Mouse (Mus musculus) E14TG2a.4 (cell line): ENCODE results near the gene Apof.
A peak's percentile ranks its signal among the peaks of the same experiment; 100 is the strongest.
"Not testable (repeated sequence)": the region's sequence is repeated elsewhere in the genome, so short reads cannot be mapped to it uniquely, and the experiment has no call there.

Experiments used
- H3K27me3 ChIP-seq: 2 replicates; pipeline ENCODE4 v1.6.1; 2014; ENCODE audit warnings: low read length, control low read depth; ENCODE audit not compliant: insufficient read depth
- H3K36me3 ChIP-seq: 2 replicates; pipeline ENCODE4 v1.6.1; 2014; ENCODE audit warnings: low read length, control low read depth; ENCODE audit not compliant: insufficient read depth
- H3K4me1 ChIP-seq: replicated peaks from 2 replicates; pipeline ENCODE4 v1.6.1; 2014; ENCODE audit warnings: low read depth, low read length, control low read depth
- H3K4me3 ChIP-seq: replicated peaks from 2 replicates; pipeline ENCODE4 v1.5.1; 2014; ENCODE audit warnings: mild to moderate bottlenecking, low read length
- H3K9me3 ChIP-seq: 2 replicates; pipeline ENCODE4 v1.6.1; 2014; ENCODE audit warnings: low read length, control low read depth
- CTCF ChIP-seq: conservative IDR thresholded peaks from 2 replicates; pipeline ENCODE4 v1.5.1; 2014; ENCODE audit warnings: low read length
- NANOG ChIP-seq: IDR thresholded peaks from 2 replicates; pipeline ENCODE4 v1.6.1; 2014; ENCODE audit warnings: borderline replicate concordance, low read length, mixed read lengths
- POU5F1 ChIP-seq: IDR thresholded peaks from 2 replicates; pipeline ENCODE4 v1.6.1; 2014; ENCODE audit warnings: low read length, borderline replicate concordance

Apof gene

DNA sequence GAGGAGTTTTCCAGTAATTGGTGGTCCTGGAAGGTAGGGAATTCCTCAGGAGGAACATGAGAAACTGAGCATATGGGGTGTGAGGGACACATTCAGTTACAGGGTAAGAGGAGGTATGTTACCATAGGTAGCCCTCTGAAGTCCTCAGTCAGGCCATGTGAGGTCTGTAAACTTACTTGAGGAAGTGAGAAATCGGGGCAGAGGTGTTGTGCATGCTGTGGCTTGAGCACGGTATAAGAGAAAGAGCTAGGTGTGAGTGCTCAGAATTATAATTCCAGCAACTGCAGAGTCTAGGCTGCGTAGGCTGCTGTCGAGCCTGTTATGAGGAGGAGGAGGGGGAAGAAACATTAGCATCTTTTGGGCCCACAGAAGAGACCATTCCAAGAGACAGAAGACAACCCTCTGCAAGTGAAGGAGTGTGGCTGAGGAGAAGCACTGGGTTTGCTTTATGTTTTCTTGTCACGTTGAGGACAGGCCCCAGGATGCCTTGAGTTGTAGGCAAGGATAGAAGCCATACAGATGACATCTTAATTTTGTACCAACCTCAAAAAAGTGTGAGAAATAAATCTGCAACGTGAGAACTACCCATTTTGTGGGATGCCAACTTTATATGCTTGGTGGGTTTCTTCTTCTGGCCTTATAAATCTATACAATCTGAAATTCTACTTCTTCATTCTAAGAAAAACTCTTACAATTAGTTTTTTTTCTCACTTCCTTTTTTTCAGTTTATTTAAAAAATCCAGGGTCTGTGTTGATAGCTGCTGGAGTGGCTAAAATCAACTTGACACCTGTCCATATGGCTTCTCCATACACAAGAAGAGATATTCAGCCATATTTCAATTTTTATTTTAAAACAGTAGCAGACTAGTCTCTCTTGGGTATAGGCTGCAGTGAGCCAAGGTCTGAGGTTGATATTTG, 4.8 kb upstream of the Apof start:
- no peaks in the 10 kb centered on the region for H3K36me3 ChIP-seq
- H3K4me3 ChIP-seq, result peak overlapping the region; percentile 61
- TF ChIP-seq POU5F1 (no peak), CTCF (no peak), NANOG (no peak)

DNA sequence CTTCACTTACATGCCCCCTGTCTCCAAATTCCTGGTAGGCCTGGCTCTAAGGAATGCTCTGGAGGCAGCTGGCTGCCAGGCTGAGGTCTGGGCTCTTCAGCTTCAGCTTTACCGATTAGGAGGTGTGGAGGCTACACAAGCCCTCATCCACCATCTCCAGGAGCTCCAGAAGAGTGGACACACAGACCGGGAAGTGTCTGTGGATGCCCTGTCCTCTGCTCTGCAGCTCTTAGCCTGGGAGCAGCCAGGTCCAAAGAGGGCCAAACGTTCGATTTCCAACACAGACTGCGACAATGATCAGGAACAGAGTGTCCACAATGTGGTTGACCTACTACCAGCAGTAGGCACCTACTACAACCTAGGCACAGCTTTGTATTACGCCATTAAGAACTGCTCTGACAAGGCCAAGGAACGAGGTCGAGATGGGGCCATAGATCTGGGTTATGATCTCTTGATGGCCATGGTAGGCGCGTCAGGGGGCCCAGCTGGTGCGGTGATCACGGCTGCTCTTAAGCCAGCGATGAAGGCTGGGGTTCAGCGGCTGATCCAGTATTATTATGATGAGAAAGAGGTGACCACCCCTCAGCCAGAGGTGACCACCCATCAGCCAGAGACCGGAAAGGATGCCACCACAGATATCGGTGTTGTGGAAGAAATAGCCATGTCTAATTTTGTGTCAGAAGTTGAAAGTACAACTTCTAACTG, 887 bp downstream of the Apof start:
- Histone ChIP-seq H3K36me3 (peaks cover 6% of the 10 kb centered on the region; the same call in 1 of the 2 replicates), H3K4me1 (peaks cover 46% of the 10 kb centered on the region), H3K4me3 (peak overlapping the region; percentile 95), H3K27me3 (no peaks in the 10 kb centered on the region), H3K9me3 (no peaks in the 10 kb centered on the region)
- TF ChIP-seq POU5F1 (no peak), CTCF (no peak), NANOG (no peak)

More for the DNA sequence above, 4.8 kb upstream of the Apof start:
- H3K27me3 ChIP-seq, result no peaks in the 10 kb centered on the region
- no peaks in the 10 kb centered on the region for H3K9me3 ChIP-seq
- H3K4me1 ChIP-seq, result peaks cover 38% of the 10 kb centered on the region

DNA sequence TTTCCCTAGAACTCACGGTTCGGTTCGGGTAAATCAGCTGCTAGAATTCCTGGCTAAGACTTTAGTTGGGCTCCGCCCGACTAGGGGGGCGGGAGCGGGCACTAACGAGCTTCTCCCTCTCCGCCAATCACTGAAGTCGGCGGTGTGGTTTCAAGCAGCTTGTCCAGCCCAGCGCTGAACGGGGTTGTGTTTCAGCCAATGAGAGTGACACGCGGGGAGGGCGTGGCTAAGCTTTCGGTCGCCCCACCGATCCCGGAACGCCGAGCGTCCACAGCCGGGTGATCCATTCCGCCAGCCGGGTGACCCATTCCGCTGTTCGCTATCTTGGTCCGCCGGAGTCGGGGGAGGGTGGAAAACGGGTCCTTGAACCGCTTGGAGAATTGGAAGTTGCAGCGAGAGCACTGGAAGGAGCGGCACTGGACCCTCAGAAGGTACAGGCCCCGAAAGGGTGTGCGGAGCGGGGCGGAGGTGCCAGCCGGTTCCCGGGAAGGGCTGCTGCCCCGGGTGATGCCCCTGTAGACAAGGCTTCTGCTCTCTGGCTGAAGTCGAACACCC, 1.9 kb downstream of the Apof start, which contains the start of gene Stat2:
Stat2 (plus strand) TSS at position 273 of the 555 bp plus-strand sequence.
- peaks cover 51% of the 10 kb centered on the region for H3K4me1 ChIP-seq
- no peak for TF ChIP-seq CTCF
- no peak for TF ChIP-seq NANOG
- TF ChIP-seq POU5F1, result no peak
- no peaks in the 10 kb centered on the region for H3K27me3 ChIP-seq
- H3K36me3 ChIP-seq, result peaks cover 13% of the 10 kb centered on the region
- H3K9me3 ChIP-seq, result no peaks in the 10 kb centered on the region
- peak within 1 kb of the TSS; percentile 95 for H3K4me3 ChIP-seq

- TF ChIP-seq NANOG (no peak), POU5F1 (no peak), CTCF (no peak)
- H3K9me3 ChIP-seq, result no peaks in the 10 kb centered on the region
- H3K4me3 ChIP-seq, result peak overlapping the region; percentile 95
- H3K36me3 ChIP-seq, result peaks cover 13% of the 10 kb centered on the region
- H3K27me3 ChIP-seq, result no peaks in the 10 kb centered on the region
- peaks cover 50% of the 10 kb centered on the region for H3K4me1 ChIP-seq
Measured at GRCm38 (mm10) chr10:128270866-128271265, 2.4 kb downstream of the Apof start.

- peak overlapping the region; percentile 95; the same call in 1 of the 2 replicates for H3K4me3 ChIP-seq
- peaks cover 44% of the 10 kb centered on the region for H3K4me1 ChIP-seq
- TF ChIP-seq NANOG, result no peak
- TF ChIP-seq CTCF, result peak; percentile 21
- no peak for TF ChIP-seq POU5F1
- no peaks in the 10 kb centered on the region for H3K9me3 ChIP-seq
- H3K36me3 ChIP-seq, result peaks cover 20% of the 10 kb centered on the region
- no peaks in the 10 kb centered on the region for H3K27me3 ChIP-seq
Measured at GRCm38 (mm10) chr10:128271883-128272282, 3.4 kb downstream of the Apof start.

GRCm38 (mm10) chr10:128272819-128273439, 4.5 kb downstream of the Apof start:
- H3K9me3 ChIP-seq, H3K27me3 ChIP-seq, H3K4me3 ChIP-seq: not testable (repeated sequence)
- H3K36me3 ChIP-seq, result peaks cover 30% of the 10 kb centered on the region
- peaks cover 47% of the 10 kb centered on the region for H3K4me1 ChIP-seq

GRCm38 (mm10) chr10:128275374-128275773, 6.9 kb downstream of the Apof start:
- H3K36me3 ChIP-seq, result peaks cover 47% of the 10 kb centered on the region
- H3K27me3 ChIP-seq, H3K9me3 ChIP-seq, H3K4me3 ChIP-seq: not testable (repeated sequence)
- H3K4me1 ChIP-seq, result peaks cover 25% of the 10 kb centered on the region

- no peak overlapping the region for H3K4me3 ChIP-seq
- peaks cover 38% of the 10 kb centered on the region for H3K4me1 ChIP-seq
- H3K36me3 ChIP-seq, result peaks cover 72% of the 10 kb centered on the region
- TF ChIP-seq CTCF (no peak), POU5F1 (no peak), NANOG (no peak)
- no peaks in the 10 kb centered on the region for H3K27me3 ChIP-seq
- H3K9me3 ChIP-seq, result no peaks in the 10 kb centered on the region
Measured at GRCm38 (mm10) chr10:128278158-128278557, 9.7 kb downstream of the Apof start.
